Mouse (Mus musculus) heart, embryonic 10.5 days (tissue): ENCODE measurements around the gene Ythdf2. TPM values are rescaled to one million over a fixed set of nuclear protein-coding genes. Genes with fewer than 3 reads are reported as not detected.

Experiments
- microRNA-seq: library from miRNA; unstranded; fragments of <30 nt; microRNA quantifications from one replicate; pipeline ENCODE4, GENCODE M21; 2017
- polyA plus RNA-seq: library from polyadenylated mRNA; unstranded; fragments of >200 nt; fragmentation: Nextera tagmentation; extraction: Ambion mirVana; gene quantifications from 2 replicates; pipeline ENCODE4 v1.2.1, GENCODE M21; 2016

Ythdf2 gene
- polyA plus RNA-seq, 1 experiment from 2014 or later, result 91.6 TPM

Small RNA genes within 50 kb of the gene (microRNA-seq; reads per million reads assigned to microRNA genes)
- not detected for gene Gm22033

Other genes with a start within 250 kb of the Ythdf2 start
- 0.10 TPM in 1 of 2 replicates, not detected in the other for gene Gm10300, start 137.6 kb downstream of the Ythdf2 start, polyA plus RNA-seq
- 73.5 and 78.8 TPM in 2 replicates for gene Epb41, start 137.0 kb downstream of the Ythdf2 start, polyA plus RNA-seq
- gene Oprd1, start 67.8 kb downstream of the Ythdf2 start, polyA plus RNA-seq, result 1.00 and 1.1 TPM in 2 replicates
- 32.5 and 37.6 TPM in 2 replicates for gene Gmeb1, start 49.3 kb upstream of the Ythdf2 start, polyA plus RNA-seq
- gene Taf12, start 62.1 kb upstream of the Ythdf2 start, polyA plus RNA-seq, result 42.4 and 52.5 TPM in 2 replicates
- 1.1 and 1.9 TPM in 2 replicates for gene Rab42, start 91.1 kb upstream of the Ythdf2 start, polyA plus RNA-seq
- 82.0 and 92.0 TPM in 2 replicates for gene Trnau1ap, start 117.2 kb upstream of the Ythdf2 start, polyA plus RNA-seq
- 61.4 and 93.4 TPM in 2 replicates for gene Rcc1, start 141.3 kb upstream of the Ythdf2 start, polyA plus RNA-seq
- gene Phactr4, start 210.2 kb upstream of the Ythdf2 start, polyA plus RNA-seq, result 19.2 and 22.3 TPM in 2 replicates